Mouse (Mus musculus) CH12.LX (cell line): ENCODE results near the gene Sgsm1. TPM values are rescaled to one million over a fixed set of nuclear protein-coding genes. Genes with fewer than 3 reads are reported as not detected.

ENCODE experiments used
- DNase-seq: peaks from one replicate; pipeline ENCODE4 v3.0.0-alpha.2; 2013; ENCODE audit errors: extremely low read depth
- H3K27ac ChIP-seq: 2 replicates; pipeline ENCODE4 v1.5.1; 2012; ENCODE audit warnings: low read depth, mild to moderate bottlenecking, control low read depth, moderate library complexity; ENCODE audit not compliant: insufficient read depth
- H3K27me3 ChIP-seq: replicated peaks from 2 replicates; pipeline ENCODE3; 2012; ENCODE audit warnings: inconsistent platforms
- H3K36me3 ChIP-seq, 2 experiments: replicated peaks in 1 of 2; 2 replicates each; pipeline versions ENCODE3 to v1.6.1; 2012; ENCODE audit warnings: inconsistent platforms in 1 of 2, low read length in 1 of 2, mild to moderate bottlenecking in 1 of 2, mixed read lengths in 1 of 2, moderate library complexity in 1 of 2; ENCODE audit not compliant: control insufficient read depth in 1 of 2, insufficient read depth in 1 of 2
- H3K4me1 ChIP-seq, 2 experiments: 2 replicates each; pipeline ENCODE4 v1.6.1; 2012; ENCODE audit warnings: inconsistent platforms in 1 of 2, moderate library complexity in 1 of 2; ENCODE audit not compliant: insufficient read depth in 2 of 2, control insufficient read depth in 1 of 2
- H3K4me2 ChIP-seq: 2 replicates; pipeline ENCODE4 v1.6.1; 2012; ENCODE audit warnings: low read depth, mild to moderate bottlenecking, control low read depth; ENCODE audit not compliant: poor library complexity, insufficient read depth, severe bottlenecking
- H3K4me3 ChIP-seq, 3 experiments: fragments of 150-350 bp in 1 of 3; sonication (generic) in 1 of 3; replicated peaks in 1 of 3; 2 replicates each; pipeline versions ENCODE3 to v1.5.1; 2011 to 2012; ENCODE audit warnings: low read depth in 2 of 3, low read length in 2 of 3, mild to moderate bottlenecking in 2 of 3, moderate library complexity in 2 of 3, control low read depth in 1 of 3, improper control_type of control experiment in 1 of 3, inconsistent platforms in 1 of 3, mixed read lengths in 1 of 3; ENCODE audit not compliant: poor library complexity in 1 of 3
- H3K79me2 ChIP-seq: replicated peaks from 2 replicates; pipeline ENCODE4 v1.6.1; 2012; ENCODE audit warnings: mild to moderate bottlenecking, moderate library complexity; ENCODE audit not compliant: control insufficient read depth, poor library complexity, insufficient read depth, severe bottlenecking; ENCODE audit errors: extremely low read depth
- H3K9ac ChIP-seq: 2 replicates; pipeline ENCODE4 v1.6.1; 2012; ENCODE audit warnings: low read depth, mild to moderate bottlenecking, control low read depth, moderate library complexity; ENCODE audit not compliant: insufficient read depth
- H3K9me3 ChIP-seq: replicated peaks from 2 replicates; pipeline ENCODE3; 2012; ENCODE audit warnings: low read length, inconsistent platforms, mixed read lengths
- BHLHE40 ChIP-seq: IDR thresholded peaks from 2 replicates; pipeline ENCODE4 v1.6.1; 2011; ENCODE audit warnings: mild to moderate bottlenecking, low read depth, low read length, improper control_type of control experiment
- CTCF ChIP-seq, 2 experiments: IDR thresholded peaks in 1 of 2; conservative IDR thresholded peaks in 1 of 2; 2 replicates each; pipeline ENCODE4 v1.5.1; 2011 to 2012; ENCODE audit warnings: low read depth in 2 of 2, low read length in 2 of 2, improper control_type of control experiment in 1 of 2, inconsistent platforms in 1 of 2, mild to moderate bottlenecking in 1 of 2, moderate library complexity in 1 of 2
- E2F4 ChIP-seq: IDR thresholded peaks from 2 replicates; pipeline ENCODE4 v1.6.1; 2011; ENCODE audit warnings: low read depth, low read length, improper control_type of control experiment; ENCODE audit not compliant: insufficient replicate concordance
- EP300 ChIP-seq: IDR thresholded peaks from 2 replicates; pipeline ENCODE4 v1.6.1; 2011; ENCODE audit warnings: low read length, improper control_type of control experiment
- GABPA ChIP-seq: IDR thresholded peaks from 2 replicates; pipeline ENCODE4 v1.6.1; 2012; ENCODE audit warnings: low read depth, low read length, improper control_type of control experiment, inconsistent platforms; ENCODE audit not compliant: insufficient replicate concordance
- IRF4 ChIP-seq: IDR thresholded peaks from 2 replicates; pipeline ENCODE4 v1.6.1; 2014; ENCODE audit warnings: low read depth, mild to moderate bottlenecking, inconsistent platforms, low read length, improper control_type of control experiment
- JUND ChIP-seq: conservative IDR thresholded peaks from 2 replicates; pipeline ENCODE4 v1.6.1; 2011; ENCODE audit warnings: low read depth, low read length, improper control_type of control experiment
- MAX ChIP-seq: IDR thresholded peaks from 2 replicates; pipeline ENCODE4 v1.6.1; 2011; ENCODE audit warnings: low read length, improper control_type of control experiment
- MEF2A ChIP-seq: IDR thresholded peaks from 2 replicates; pipeline ENCODE4 v1.6.1; 2014; ENCODE audit warnings: low read depth, mild to moderate bottlenecking, inconsistent platforms, low read length, improper control_type of control experiment, borderline replicate concordance
- MXI1 ChIP-seq: IDR thresholded peaks from 2 replicates; pipeline ENCODE4 v1.6.1; 2011; ENCODE audit warnings: mild to moderate bottlenecking, low read depth, low read length, improper control_type of control experiment
- NELFE ChIP-seq: IDR thresholded peaks from 2 replicates; pipeline ENCODE4 v1.6.1; 2011; ENCODE audit warnings: low read depth, low read length, improper control_type of control experiment
- POLR2AphosphoS2 ChIP-seq: IDR thresholded peaks from 2 replicates; pipeline ENCODE4 v1.6.1; 2011; ENCODE audit warnings: low read depth, low read length, improper control_type of control experiment
- RCOR1 ChIP-seq: conservative IDR thresholded peaks from 2 replicates; pipeline ENCODE4 v1.6.1; 2012; ENCODE audit warnings: low read depth, mild to moderate bottlenecking, inconsistent platforms, low read length, improper control_type of control experiment
- TBP ChIP-seq: conservative IDR thresholded peaks from 2 replicates; pipeline ENCODE4 v1.6.1; 2011; ENCODE audit warnings: low read depth, low read length, improper control_type of control experiment
- UBTF ChIP-seq: IDR thresholded peaks from 2 replicates; pipeline ENCODE4 v1.6.1; 2012; ENCODE audit warnings: low read depth, mild to moderate bottlenecking, inconsistent platforms, low read length, improper control_type of control experiment, moderate library complexity
- USF1 ChIP-seq: IDR thresholded peaks from 2 replicates; pipeline ENCODE4 v1.6.1; 2014; ENCODE audit warnings: low read depth, mild to moderate bottlenecking, inconsistent platforms, low read length, improper control_type of control experiment
- USF2 ChIP-seq: conservative IDR thresholded peaks from 2 replicates; pipeline ENCODE4 v1.6.1; 2011; ENCODE audit warnings: low read depth, low read length, improper control_type of control experiment
- ZKSCAN1 ChIP-seq: IDR thresholded peaks from 2 replicates; pipeline ENCODE4 v1.6.1; 2012; ENCODE audit warnings: low read depth, inconsistent platforms, low read length, improper control_type of control experiment, borderline replicate concordance
- ZMIZ1 ChIP-seq: IDR thresholded peaks from 2 replicates; pipeline ENCODE4 v1.6.1; 2012; ENCODE audit warnings: low read depth, mild to moderate bottlenecking, inconsistent platforms, low read length, improper control_type of control experiment
- ZNF384 ChIP-seq: IDR thresholded peaks from 2 replicates; pipeline ENCODE4 v1.6.1; 2012; ENCODE audit warnings: low read depth, low read length, improper control_type of control experiment, inconsistent platforms
- dilution Hi-C: fragments of 300-500 bp; cut with MboI; formaldehyde crosslinking; loops from 2 replicates; pipeline ENCODE4 v1.14.3; 2020; ENCODE audit warnings: low sequenced_read_pairs; ENCODE audit not compliant: extremely low pct_unique_long_range_greater_than_20kb, extremely low pct_ligation_motif_present
- in situ Hi-C: fragments of 300-500 bp; cut with MboI; formaldehyde crosslinking; loops from 3 replicates; pipeline ENCODE4 v1.14.3; 2019; ENCODE audit warnings: low sequenced_read_pairs, low pct_ligation_motif_present, low pct_unique_long_range_greater_than_20kb, mixed read lengths
- polyA plus RNA-seq: library from polyadenylated mRNA; unstranded; fragments of >175 nt; gene quantifications from 2 replicates; pipeline ENCODE4 v1.2.1, GENCODE M21; 2012; ENCODE audit warnings: low read depth; ENCODE audit not compliant: insufficient read length
- total RNA-seq, 2 experiments: library from RNA; depleted of rRNA; stranded (reverse); fragments of 300-350 nt in 1 of 2; fragments of >200 nt in 1 of 2; gene quantifications; 2 replicates each; pipeline ENCODE4 v1.2.3; 2012 to 2014

Gene Sgsm1
- total and polyA plus RNA-seq, 3 experiments: 0.08 TPM; not detected in 2

DNA sequence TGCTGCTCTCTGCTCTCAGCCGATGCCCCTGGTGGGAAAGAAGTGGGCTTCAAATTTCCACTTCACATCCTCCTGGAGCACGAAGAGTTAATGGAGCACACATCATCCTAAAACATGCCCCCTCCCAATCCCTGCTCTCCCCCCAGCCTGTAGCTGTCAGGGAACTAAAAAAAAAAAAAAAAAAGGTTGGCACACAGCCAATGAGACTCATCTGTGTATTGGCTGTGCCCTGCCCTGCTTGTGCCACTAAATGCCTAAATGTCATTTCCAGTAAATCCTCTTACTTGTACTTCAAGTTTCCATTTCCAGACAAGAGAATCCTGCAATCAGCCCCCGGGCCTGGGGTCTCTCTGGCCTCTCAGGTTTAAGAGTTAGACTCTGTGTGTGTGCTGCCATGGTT lies 47.1 kb upstream of the Sgsm1 start:
- H3K9ac ChIP-seq: no peak overlapping the region
- no peak overlapping the region for H3K4me3 ChIP-seq
- no peaks in the 10 kb centered on the region for H3K4me1 ChIP-seq
- H3K27me3 ChIP-seq: peaks cover 60% of the 10 kb centered on the region
- no peak for TF ChIP-seq MXI1
- no peak for TF ChIP-seq BHLHE40
- TF ChIP-seq MAX: no peak
- TF ChIP-seq POLR2AphosphoS2: no peak
- no peak for TF ChIP-seq ZMIZ1
- no peak for TF ChIP-seq ZKSCAN1
- no peak for TF ChIP-seq RCOR1
- no peak for TF ChIP-seq E2F4
- no peak for TF ChIP-seq EP300
- no peak for TF ChIP-seq MEF2A
- no peak for TF ChIP-seq UBTF
- TF ChIP-seq IRF4: no peak
- TF ChIP-seq NELFE: no peak
- TF ChIP-seq USF2: no peak
- no peak for TF ChIP-seq CTCF (conservative IDR thresholded peaks at IDR 0.05 in 1 of 2, IDR thresholded peaks at IDR 0.05 in 1 of 2; ENCODE audit: low read depth in 2 of 2, low read length in 2 of 2)
- no peak for TF ChIP-seq USF1
- no peak for TF ChIP-seq ZNF384
- no peak for TF ChIP-seq GABPA
- no peaks in the 10 kb centered on the region for H3K36me3 ChIP-seq
- no peak overlapping the region for H3K4me2 ChIP-seq
- no peak for DNase-seq
- H3K79me2 ChIP-seq: no peaks in the 10 kb centered on the region
- H3K27ac ChIP-seq: no peak overlapping the region
- dilution Hi-C loops (no loop called here), in situ Hi-C loops (no loop called here)
- H3K9me3 ChIP-seq: no peaks in the 10 kb centered on the region

DNA sequence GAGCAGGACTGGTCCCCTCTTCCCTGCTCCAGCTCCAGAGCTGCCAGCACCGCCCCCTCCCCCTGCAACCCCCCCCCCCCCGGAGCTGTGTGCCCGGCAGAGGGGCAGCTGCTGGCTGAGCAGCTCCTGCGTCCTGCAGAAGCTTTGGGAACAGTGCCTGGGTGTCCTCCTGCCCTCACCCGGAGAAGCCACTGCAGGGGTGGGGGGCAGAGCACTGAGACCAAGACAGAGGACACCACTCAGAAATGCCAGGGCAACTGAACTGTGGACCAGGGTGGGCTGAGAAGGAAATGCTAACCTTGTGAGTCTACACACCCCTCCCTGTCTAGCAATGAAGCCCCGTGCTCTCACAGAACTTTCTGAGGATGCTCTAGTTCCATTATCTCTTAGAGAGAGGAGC lies 46.6 kb upstream of the Sgsm1 start, which contains the start of gene Aym1:
Aym1 (plus strand) TSS at position 109 of the 400 bp plus-strand sequence.
- Histone ChIP-seq H3K36me3 (no peaks in the 10 kb centered on the region), H3K9ac (no peak within 1 kb of the TSS), H3K4me2 (no peak within 1 kb of the TSS), H3K4me1 (no peaks in the 10 kb centered on the region), H3K27me3 (peaks cover 57% of the 10 kb centered on the region)
- TF ChIP-seq RCOR1: no peak
- no peak for TF ChIP-seq MXI1
- TF ChIP-seq TBP: no peak
- no peak for TF ChIP-seq MEF2A
- TF ChIP-seq JUND: no peak
- TF ChIP-seq GABPA: no peak
- no peak for TF ChIP-seq MAX
- TF ChIP-seq, all 38 proteins: peak for 0
- Histone ChIP-seq H3K4me3 (no peak within 1 kb of the TSS), H3K27ac (no peak within 1 kb of the TSS), H3K9me3 (no peaks in the 10 kb centered on the region), H3K79me2 (no peaks in the 10 kb centered on the region)
- dilution Hi-C loops: no loop called here
- in situ Hi-C loops: no loop called here
- DNase-seq: no peak
